Mouse (Mus musculus): Measurements from ENCODE around the gene Rnase4.

Gene Rnase4

DNA sequence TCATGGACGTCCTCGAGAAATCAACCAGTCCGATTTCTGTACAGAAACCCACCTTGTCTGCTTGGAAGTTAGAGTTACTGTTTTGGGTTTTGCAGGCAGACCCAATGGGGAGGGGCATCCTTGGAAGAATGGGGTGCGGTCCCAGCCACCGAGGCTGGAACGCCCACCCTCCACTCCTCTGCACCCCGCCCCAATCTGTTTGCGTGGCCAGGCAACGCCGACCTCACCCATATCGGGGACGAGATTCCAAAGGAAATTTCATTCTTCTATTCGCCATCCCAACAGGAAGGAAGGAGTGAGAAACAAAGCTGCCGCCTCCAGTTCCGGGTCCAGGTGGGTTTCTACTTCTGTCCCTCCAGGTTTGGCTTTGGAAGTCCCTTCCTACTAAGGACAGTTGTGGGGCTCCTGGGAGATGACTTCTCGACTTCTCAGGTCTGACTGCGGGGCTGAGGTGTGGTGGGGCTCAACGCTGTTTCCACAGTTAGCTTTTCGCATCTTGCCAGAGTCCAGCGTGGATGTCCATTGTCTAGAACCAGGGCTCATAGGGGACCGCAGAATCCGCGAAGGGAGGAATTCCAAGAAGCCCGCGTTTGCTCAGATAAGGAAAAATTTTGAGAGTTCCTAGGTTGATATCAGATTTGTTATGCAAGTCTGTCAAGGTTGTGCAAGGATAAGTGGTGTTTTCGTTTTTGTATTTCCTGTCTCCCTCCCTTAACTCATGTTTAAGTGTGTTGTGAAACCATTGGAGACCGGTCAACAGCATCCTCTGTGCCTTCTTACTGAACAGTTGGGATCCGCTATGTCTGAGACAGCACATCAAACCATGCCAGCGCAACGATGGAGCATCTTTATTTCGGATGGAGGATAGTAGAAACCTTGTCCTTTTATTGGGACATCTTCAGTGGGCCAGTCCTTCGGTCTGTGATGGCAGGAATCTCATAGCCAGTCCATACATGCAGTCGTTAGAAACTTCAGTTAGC, at the start of gene Rnase4, which contains the start of gene Ang:
TSS of gene Rnase4 (plus strand) at position 157 of the 980 bp plus-strand sequence.
TSS of gene Ang (plus strand) at position 230 of the 980 bp plus-strand sequence.
- no peak for DNase-seq (ENCODE audit: low read depth)

DNA sequence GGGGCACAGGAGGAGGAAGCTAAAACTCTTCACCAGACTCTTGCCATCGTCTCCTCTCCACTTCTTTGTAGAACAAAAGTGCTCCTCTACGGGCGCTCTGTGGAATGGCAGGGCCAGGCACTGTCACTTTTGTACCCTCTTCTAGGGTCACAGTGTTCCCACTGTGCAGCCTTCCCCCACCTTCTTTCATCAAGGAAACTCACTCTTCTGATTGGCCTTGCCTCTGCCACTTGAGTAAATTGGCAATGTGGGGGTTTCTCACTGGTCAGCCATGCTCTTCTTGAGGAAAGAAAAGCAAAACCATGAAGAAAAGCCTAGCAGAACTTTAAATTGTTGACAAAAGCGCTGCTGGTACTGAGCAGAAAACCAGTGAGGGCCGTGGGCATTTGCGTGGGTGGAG, 49.1 kb upstream of the Rnase4 start, which contains the start of gene Rnase9:
TSS of gene Rnase9 (minus strand) at position 101 of the 400 bp plus-strand sequence.
- no peak for DNase-seq (ENCODE audit: low read depth)

GRCm38 (mm10) chr14:51047846-51048245, 43.0 kb upstream of the Rnase4 start:
- DNase-seq (ENCODE audit: low read depth): no peak

GRCm38 (mm10) chr14:51050063-51050462, 40.8 kb upstream of the Rnase4 start, which contains the start of gene Rnase11:
Gene Rnase11 (minus strand): TSS chr14:51050163.
- no peak for DNase-seq (ENCODE audit: low read depth)

- no peak for DNase-seq (ENCODE audit: low read depth)
Observed at GRCm38 (mm10) chr14:51051941-51052340, 38.9 kb upstream of the Rnase4 start.

DNA sequence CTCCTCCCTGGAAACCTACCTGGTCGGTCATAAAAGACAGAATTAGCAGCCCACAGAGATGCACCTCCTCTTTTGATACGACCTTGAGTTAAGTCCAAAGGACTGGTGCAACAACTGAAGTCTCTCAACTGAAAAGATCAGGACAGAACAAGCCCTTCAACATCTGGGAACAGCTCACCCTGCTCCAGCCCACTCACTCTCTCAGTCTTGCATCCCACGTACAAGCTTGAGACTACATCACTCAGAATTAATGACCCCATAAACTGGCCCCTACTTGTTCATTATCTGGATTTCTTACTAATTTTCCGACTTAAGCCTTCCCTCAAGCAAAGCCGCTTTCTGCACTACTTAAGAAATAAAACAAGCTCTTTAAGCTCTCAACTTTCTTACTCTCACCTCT, 37.7 kb upstream of the Rnase4 start:
- DNase-seq (ENCODE audit: low read depth): no peak

DNA sequence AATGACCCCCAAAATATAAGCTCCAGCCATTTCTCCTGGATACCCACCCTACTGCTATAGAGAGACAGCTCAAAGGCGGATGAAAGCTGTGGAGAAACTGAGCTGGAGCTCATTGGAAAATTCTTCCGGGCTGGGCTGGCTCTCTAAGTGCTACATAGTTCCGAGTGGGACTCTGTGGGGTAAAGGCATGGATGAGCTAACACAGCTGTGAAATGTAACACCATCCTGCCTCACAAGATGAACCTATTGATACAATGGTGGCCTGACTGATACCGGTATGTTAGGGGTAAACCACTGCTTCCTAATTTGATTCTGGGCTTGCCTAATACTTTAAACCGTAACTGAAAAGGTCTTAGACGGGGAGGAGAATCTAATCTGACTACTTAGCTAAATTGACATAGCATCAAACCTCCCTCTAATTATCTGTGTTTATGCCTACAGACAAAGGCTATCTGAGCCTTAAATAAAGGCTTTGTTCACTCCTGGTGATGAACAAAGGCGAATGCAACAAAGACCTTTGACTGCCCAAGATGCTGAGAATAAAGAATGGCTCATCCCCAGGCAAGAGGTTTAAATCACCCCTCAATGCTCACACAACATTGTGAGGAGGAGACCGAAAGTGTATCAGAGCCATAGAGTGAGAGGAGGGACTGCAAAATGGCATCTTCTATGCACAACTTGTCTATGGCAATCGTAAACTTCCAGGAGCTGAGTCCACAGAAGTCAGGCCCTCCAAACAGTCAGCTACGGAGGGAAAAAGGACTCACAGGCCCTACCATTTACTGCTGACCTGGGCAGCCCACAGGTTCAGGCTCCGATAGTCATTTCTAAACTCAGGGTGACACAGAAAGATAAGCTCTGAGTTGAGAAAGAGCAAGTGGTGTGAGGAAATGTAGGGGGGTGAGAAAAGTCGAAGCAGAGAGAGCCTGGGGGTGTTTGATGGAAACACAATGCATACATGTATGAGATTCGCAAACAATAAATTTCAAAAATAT, 36.3 kb upstream of the Rnase4 start:
- DNase-seq (ENCODE audit: low read depth): no peak

- DNase-seq (ENCODE audit: low read depth): no peak
Observed at GRCm38 (mm10) chr14:51057401-51057831, 33.5 kb upstream of the Rnase4 start, which contains the start of gene Rnase12. Gene Rnase12 (minus strand): TSS chr14:51057661.

DNA sequence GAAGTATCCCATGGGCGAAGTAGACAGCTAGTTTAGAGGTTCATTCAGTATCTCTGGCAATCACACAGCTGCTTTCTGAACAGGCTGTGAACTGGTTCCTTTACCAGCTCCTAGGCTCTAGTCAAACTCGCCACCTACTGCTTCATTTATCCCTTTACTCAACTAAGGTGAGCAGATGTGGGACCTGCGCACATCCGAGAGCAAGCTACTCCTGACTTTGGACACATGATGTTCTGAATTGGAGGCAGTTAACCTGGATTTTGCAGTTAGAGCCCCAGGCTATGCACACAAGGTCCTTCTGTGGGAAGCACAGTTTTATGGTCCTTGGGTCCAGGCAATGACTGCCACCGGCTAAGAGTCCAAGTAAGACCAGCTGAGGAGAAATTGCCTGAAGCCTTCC, 30.1 kb upstream of the Rnase4 start:
- no peak for DNase-seq (ENCODE audit: low read depth)

- DNase-seq (ENCODE audit: low read depth): no peak
Observed at GRCm38 (mm10) chr14:51068956-51069355, 21.9 kb upstream of the Rnase4 start.

DNA sequence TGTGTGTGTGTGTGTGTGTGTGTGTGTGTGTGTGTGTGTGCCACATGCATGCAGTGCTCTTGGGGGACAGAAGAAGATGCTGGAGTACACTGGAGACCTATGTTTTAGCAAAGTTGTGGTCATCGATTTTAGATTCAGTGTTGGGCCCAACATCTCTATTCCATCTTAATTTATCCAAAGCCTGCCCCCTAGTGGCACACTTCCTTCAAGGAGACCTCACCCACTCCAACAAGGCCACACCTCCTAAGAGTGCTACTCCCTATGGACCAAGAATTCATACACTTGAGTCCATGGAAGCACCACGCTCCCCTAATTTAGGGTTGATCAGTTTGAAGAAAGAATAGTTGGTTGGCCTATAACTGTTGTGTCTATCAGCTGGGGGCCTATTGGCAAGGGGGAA, 21.3 kb upstream of the Rnase4 start:
- DNase-seq (ENCODE audit: low read depth): peak; percentile 77

- no peak for DNase-seq (ENCODE audit: low read depth)
Observed at GRCm38 (mm10) chr14:51074335-51074734, 16.5 kb upstream of the Rnase4 start, which contains the start of gene Olfr750. Gene Olfr750 (minus strand): TSS chr14:51074435.

DNA sequence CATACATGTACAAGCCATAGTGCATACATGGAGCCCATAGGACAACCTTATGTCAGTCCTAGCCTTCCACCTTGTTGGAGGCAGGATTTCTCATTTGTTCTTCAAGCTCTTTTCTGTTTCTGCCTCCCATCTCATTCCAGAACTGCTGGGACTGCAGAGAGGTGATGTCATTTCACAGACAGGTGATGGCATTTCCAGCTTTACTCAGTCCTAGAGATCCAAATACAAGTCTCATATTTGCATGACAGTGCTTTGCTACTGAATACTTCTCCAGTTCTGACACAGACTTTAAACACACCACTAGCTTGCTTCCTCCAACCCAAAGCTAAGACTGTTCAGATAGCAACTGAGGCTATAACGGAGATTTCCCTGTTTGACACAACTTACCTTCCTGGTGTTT, 11.7 kb upstream of the Rnase4 start:
- no peak for DNase-seq (ENCODE audit: low read depth)

DNA sequence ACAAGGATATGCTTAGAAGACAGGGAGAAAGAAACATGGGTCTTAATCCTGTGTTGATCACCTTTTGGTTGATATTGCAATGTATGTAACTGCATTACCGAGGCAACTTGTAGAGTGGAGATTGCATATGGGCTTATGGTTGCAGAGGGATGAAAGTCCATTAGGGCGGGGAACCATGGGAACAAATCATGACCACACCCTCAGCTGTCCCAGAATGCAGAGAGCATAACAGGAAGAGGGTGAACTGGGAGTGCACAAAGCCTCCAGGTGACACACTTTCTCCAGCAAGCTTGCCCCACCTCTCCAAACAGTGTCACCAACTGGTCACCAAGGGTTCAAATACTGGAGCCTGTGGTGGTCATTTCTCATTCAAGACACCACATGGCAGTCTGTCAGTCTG, 9.8 kb upstream of the Rnase4 start:
- DNase-seq (ENCODE audit: low read depth): no peak

GRCm38 (mm10) chr14:51082599-51083581, 8.0 kb upstream of the Rnase4 start:
- DNase-seq (ENCODE audit: low read depth): peak; percentile 52

DNA sequence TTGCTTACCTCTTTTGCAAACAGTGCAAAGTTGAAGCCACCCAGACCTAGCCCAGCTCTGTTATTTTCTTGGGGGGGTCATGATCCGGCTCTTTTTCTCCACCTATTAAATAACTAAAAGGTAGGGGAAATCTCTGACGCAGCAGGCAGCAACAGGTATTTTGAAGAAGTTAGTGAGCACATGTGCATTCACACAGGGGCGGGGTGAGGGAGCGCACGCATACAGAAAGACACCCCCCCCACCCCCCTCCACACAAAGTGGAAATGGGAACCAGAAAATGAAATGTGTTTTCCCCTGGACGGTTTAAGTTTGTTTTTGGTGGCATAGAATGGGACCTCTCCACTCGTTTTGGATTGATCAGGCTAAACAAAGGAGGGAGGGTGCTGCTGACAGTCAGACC, 7.1 kb upstream of the Rnase4 start:
- no peak for DNase-seq (ENCODE audit: low read depth)

GRCm38 (mm10) chr14:51085086-51085485, 5.8 kb upstream of the Rnase4 start:
- peak; percentile 33 for DNase-seq (ENCODE audit: low read depth)

DNA sequence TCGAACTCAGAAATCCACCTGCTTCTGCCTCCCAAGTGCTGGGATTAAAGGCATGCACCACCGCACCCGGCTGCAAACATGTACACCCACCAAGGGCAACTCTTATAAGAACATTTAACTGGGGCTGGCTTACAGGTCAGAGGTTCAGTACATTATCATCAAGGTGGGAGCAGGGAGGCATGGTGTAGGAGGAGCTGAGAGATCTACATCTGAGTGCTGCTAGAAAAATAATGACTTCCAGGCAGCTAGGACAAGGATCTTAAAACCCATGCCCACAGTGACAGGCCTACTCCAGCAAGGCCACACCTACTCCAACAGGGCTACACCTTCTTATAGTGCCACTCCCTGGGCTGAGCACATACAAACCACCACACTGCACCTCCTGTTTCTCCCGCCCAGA, 5.0 kb upstream of the Rnase4 start:
- no peak for DNase-seq (ENCODE audit: low read depth)

GRCm38 (mm10) chr14:51087762-51088161, 3.1 kb upstream of the Rnase4 start:
- DNase-seq (ENCODE audit: low read depth): no peak

DNA sequence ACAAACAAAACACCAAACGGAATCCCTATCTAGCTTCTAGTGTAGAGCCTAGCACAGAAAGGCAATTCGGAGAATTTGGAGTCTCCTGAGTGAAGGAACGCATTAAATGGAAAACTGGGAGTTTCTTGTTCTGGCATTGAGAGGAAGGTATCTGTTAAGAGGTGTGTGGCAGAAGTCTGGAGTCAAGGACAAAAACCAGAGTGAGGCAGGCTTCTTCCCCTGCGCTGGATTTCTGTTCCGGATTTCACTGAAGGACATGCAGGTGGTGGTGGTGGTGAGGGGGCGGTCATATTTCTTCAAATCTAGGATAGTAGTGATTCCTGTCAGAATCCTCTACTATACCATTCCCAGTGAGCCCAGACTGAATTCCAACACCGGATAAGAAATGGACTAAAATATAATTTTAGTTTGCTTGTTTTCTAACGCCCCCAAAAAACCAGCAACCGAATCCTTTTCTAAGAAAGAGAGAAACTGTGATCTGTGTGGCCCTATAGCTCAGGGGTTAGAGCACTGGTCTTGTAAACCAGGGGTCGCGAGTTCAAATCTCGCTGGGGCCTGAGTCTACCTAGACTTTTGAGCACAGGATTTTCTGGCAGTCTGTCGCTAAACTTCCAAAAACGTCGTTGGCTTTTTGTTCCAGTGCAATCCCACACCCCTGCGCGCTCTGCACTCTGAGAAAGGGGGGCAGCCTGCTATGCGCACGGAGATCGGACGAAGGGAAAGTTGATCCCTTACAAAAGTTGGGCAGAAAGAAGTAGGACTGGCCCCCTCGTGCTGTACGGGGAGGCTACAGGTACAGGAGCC, 2.5 kb upstream of the Rnase4 start:
- DNase-seq (ENCODE audit: low read depth): peak; percentile 76
